Mouse (Mus musculus) olfactory bulb, adult 2 months (tissue): ENCODE results near the gene Rabif.

Experiments
- CTCF ChIP-seq: fragments of 200-500 bp; IDR thresholded peaks from 2 replicates; pipeline ENCODE4 v1.5.1; 2012; ENCODE audit warnings: low read depth, mild to moderate bottlenecking, low read length, moderate library complexity; ENCODE audit not compliant: insufficient read depth
- POLR2A ChIP-seq: fragments of 200-500 bp; IDR thresholded peaks from 2 replicates; pipeline ENCODE4 v1.6.1; 2012; ENCODE audit warnings: mild to moderate bottlenecking, low read depth, low read length, moderate library complexity; ENCODE audit not compliant: insufficient read depth

DNA sequence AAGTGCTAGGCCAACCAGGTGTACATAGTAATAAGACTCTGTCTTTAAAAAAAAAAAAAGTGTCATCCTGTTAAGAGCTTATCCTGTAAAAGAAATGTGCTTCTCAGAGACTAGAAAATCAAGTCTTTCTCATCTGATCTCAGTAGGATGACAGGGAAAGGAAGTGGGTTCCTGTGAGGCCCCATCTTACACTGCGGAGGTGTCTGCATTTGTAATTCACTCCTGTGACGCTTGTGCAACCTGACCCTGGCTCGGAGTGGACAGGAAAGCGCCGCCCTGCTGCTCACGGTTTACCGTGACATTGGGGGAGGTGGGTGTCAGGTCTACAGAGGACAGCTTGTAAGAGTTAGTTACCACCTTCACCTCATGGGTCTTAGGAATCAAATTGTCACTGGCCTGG is 15.6 kb downstream of the Rabif start:
- TF ChIP-seq CTCF, result no peak
- no peak for TF ChIP-seq POLR2A
